Mouse (Mus musculus): ENCODE data around the gene Zfp46.

GRCm38 (mm10) chr4:136335065-136335464, 50.6 kb downstream of the Zfp46 start:
- TF ChIP-seq CTCF (conservative IDR thresholded peaks at IDR 0.05; ENCODE audit: low read length) (no peak), POU5F1 (IDR thresholded peaks at IDR 0.05; ENCODE audit: borderline replicate concordance, low read length) (no peak), NANOG (IDR thresholded peaks at IDR 0.05; ENCODE audit: borderline replicate concordance, low read length) (no peak)

Data from E14TG2a.4 (cell line).